Mouse (Mus musculus): ENCODE results near the gene Kif3a. TPM values are rescaled to one million over a fixed set of nuclear protein-coding genes. Genes with fewer than 3 reads are reported as not detected.

The Kif3a gene
- polyA plus RNA-seq, 1 experiment from 2014 or later = 37.3 TPM

DNA sequence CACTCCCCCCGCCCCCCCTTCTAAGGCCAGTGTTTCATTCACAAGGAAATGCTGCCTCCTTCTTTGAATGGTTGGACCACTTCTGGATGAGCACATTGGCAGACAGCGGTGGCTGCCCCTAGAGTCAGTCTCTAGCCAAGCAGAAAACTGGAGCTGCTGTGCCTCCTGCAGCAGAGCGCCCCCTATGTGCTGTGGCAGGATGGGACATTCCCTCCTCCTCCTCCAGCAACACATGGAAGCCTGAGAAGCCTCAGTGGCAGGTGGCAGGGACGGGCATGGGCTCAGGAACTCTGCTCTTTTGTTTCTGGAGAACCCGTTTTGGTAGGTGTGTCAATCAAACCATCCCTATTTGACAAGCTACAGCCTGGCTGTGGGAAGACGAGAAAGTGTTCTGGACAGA, 42.3 kb upstream of the Kif3a start:
- H3K4me2 ChIP-seq = no peak overlapping the region
- WGBS = 71% methylated on average over 6 of the region's 6 CpGs
- no peaks in the 10 kb centered on the region for H3K27me3 ChIP-seq (replicated peaks)
- no peak overlapping the region for H3K4me3 ChIP-seq
- no peak overlapping the region for H3K9ac ChIP-seq
- no peaks in the 10 kb centered on the region; the same call in 1 of the 2 replicates for H3K36me3 ChIP-seq
- peaks cover 96% of the 10 kb centered on the region for H3K4me1 ChIP-seq
- no peaks in the 10 kb centered on the region for H3K9me3 ChIP-seq
- ATAC-seq (ENCODE audit: extremely low read depth, insufficient number of reproducible peaks, low FRiP score, low TSS enrichment) = no peak
- peak overlapping the region; percentile 59 for H3K27ac ChIP-seq (replicated peaks)

DNA sequence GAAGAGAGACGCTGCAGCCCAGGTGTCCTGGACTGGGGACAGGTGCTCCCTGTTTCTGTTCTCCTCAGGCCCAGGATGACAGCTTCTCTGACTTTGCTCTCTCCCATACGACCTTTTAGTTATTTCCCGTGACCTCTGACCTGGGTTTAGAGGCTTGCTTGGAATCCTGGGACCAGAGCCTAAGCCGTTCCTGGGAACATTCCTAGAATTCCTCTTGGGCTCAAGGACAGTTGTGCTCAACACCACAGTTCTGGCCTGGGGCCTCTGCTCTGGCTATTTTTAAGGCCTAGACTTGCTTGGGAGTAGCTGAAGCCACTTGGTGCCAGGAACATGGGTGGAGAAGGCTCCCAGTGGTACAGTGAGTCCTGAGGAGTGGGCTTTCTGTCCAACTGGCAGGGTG, 41.7 kb upstream of the Kif3a start:
- Histone ChIP-seq H3K4me2 (peak overlapping the region; percentile 27; the same call in 1 of the 2 replicates), H3K4me3 (no peak overlapping the region), H3K27ac (replicated peaks) (peak overlapping the region; percentile 59), H3K4me1 (peaks cover 97% of the 10 kb centered on the region), H3K9ac (0 out of 2 replicates have a peak overlapping the region, but pooled peaks have one; percentile 25), H3K9me3 (no peaks in the 10 kb centered on the region), H3K36me3 (no peaks in the 10 kb centered on the region; the same call in 1 of the 2 replicates), H3K27me3 (replicated peaks) (no peaks in the 10 kb centered on the region)
- 32% methylated on average over 4 of the region's 4 CpGs for WGBS
- ATAC-seq (ENCODE audit: extremely low read depth, insufficient number of reproducible peaks, low FRiP score, low TSS enrichment) = no peak

DNA sequence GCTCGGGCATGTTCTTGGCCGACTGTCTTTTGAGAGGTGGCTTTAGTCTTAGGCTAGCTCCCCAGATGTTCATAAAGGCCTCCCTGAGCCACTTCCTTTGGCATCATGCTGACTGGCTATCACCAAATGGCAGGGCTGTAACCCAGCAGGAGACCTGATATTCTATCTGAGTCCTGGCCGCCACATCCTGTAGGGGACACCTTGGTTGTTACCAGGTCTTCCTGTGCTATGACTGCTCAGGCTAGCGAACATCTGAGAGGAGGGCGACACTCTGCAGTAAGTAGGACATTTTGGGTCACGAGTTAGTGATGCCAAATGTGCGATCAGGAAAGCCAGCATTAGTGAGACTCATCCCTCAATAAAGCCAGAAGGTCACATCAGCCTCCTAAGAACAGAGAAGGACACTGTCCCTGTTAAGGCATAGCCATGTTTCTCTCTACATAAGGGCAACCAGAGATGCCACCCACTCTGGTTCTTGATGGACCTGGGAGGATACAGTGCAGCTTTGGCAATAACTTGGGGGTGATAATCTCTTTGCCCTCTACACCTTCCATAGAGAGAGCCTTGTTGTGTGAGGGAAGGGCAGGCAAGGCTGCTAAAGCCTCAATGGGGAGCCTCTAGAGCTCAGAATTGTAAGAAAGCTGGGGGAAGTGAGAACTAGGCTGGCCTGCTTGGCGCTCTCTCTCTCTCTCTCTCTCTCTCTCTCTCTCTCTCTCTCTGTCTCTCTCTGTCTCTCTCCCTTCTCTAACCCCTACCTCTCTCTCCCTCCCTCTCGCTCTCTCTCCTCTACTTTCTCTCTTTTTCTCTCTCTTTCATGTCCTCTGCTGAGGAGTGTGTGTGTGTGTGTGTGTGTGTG, 38.6 kb upstream of the Kif3a start:
- H3K4me1 ChIP-seq = peaks cover 66% of the 10 kb centered on the region
- peak overlapping the region; percentile 42; the same call in 1 of the 2 replicates for H3K4me2 ChIP-seq
- 53% methylated on average over 9 of the region's 9 CpGs for WGBS
- peaks cover 13% of the 10 kb centered on the region for H3K36me3 ChIP-seq
- H3K9me3 ChIP-seq = no peaks in the 10 kb centered on the region
- H3K4me3 ChIP-seq = no peak overlapping the region
- H3K27me3 ChIP-seq (replicated peaks) = no peaks in the 10 kb centered on the region
- no peak for ATAC-seq (ENCODE audit: extremely low read depth, insufficient number of reproducible peaks, low FRiP score, low TSS enrichment)
- H3K27ac ChIP-seq (replicated peaks) = peak overlapping the region; percentile 55
- H3K9ac ChIP-seq = peak overlapping the region; percentile 16; the same call in 1 of the 2 replicates

DNA sequence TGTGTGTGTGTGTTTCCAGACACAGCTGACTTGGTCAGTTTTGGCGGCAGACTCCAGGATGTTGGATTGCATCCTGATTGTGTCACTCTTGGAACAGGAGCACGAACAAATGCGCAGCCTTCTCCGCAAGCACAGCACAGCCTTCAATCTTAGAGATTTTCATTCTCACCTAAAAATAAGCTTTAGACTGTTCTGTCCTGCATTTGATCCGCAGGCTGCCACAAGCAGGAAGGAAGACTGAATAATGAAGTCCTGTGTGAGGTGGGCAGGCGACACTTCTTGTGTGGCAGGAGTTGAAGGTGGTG, 38.0 kb upstream of the Kif3a start:
- Histone ChIP-seq H3K4me3 (no peak overlapping the region), H3K36me3 (peaks cover 19% of the 10 kb centered on the region), H3K27me3 (replicated peaks) (no peaks in the 10 kb centered on the region), H3K9me3 (no peaks in the 10 kb centered on the region), H3K9ac (peak overlapping the region; percentile 37; the same call in 1 of the 2 replicates), H3K27ac (replicated peaks) (peak overlapping the region; percentile 61; the same call in 1 of the 2 replicates), H3K4me2 (peak overlapping the region; percentile 42), H3K4me1 (peaks cover 61% of the 10 kb centered on the region)
- 32% methylated on average over 6 of the region's 6 CpGs for WGBS
- no peak for ATAC-seq (ENCODE audit: extremely low read depth, insufficient number of reproducible peaks, low FRiP score, low TSS enrichment)

DNA sequence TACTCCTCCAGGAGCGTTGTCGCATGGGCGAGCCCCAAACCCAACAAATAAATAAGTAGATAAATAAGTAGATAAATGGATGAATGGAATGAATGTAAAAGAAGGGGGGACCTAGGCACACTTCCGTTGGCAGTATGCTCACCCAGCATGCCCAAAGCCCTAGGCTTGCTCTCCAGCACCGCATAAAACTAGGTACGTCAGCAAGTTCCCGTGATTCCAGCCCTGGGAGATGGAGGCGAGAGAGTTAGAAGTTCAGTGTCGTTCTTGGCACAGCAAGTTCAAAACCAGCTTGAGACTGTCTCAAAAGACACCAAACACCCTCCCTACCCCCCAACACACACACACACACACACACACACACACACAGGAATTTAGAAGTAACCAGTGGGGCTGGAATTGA, 37.2 kb upstream of the Kif3a start:
- no peak overlapping the region for H3K4me3 ChIP-seq

DNA sequence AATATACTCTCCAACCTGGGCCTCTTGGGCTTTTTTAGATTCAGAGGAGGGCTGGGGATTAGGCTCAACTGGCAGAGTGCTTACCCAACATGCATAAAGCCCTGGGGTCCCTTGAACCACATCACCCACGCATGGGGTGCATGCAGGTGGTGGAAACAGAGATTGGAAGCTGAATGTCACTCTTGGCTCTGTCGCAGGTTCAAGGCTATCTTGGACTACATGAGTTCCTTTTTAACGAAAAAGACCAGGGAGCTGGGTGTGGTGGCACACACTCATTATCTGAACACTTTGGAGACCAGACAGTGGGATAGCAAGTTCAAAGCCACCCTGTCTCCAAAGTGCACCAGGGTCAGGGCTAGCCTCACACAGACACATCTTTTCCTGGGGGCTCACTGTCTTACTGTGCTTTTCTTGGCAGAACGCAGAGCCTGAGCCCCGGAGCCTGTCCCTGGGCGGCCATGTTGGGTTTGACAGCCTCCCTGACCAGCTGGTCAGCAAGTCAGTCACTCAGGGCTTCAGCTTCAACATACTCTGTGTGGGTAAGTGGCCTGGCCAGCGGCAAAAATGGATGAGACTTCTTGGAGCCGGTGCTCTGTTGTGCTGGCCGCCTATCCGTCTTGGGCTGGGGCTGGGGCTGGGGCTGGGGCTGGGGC, 35.5 kb upstream of the Kif3a start:
- Histone ChIP-seq H3K4me1 (peaks cover 38% of the 10 kb centered on the region), H3K4me3 (no peak overlapping the region), H3K27me3 (replicated peaks) (no peaks in the 10 kb centered on the region), H3K36me3 (peaks cover 44% of the 10 kb centered on the region), H3K9me3 (no peaks in the 10 kb centered on the region), H3K27ac (replicated peaks) (no peak overlapping the region), H3K4me2 (no peak overlapping the region), H3K9ac (no peak overlapping the region)
- no peak for ATAC-seq (ENCODE audit: extremely low read depth, insufficient number of reproducible peaks, low FRiP score, low TSS enrichment)
- WGBS = 90% methylated on average over 10 of the region's 10 CpGs

More for the DNA sequence above, 37.2 kb upstream of the Kif3a start:
- no peaks in the 10 kb centered on the region for H3K27me3 ChIP-seq (replicated peaks)
- no peaks in the 10 kb centered on the region for H3K9me3 ChIP-seq
- no peak overlapping the region for H3K4me2 ChIP-seq
- no peak overlapping the region for H3K27ac ChIP-seq (replicated peaks)
- peaks cover 27% of the 10 kb centered on the region for H3K36me3 ChIP-seq
- WGBS = 69% methylated on average over 9 of the region's 9 CpGs
- 0 out of 2 replicates have a peak overlapping the region, but pooled peaks have one; percentile 37 for H3K9ac ChIP-seq
- H3K4me1 ChIP-seq = peaks cover 55% of the 10 kb centered on the region
- ATAC-seq (ENCODE audit: extremely low read depth, insufficient number of reproducible peaks, low FRiP score, low TSS enrichment) = no peak

DNA sequence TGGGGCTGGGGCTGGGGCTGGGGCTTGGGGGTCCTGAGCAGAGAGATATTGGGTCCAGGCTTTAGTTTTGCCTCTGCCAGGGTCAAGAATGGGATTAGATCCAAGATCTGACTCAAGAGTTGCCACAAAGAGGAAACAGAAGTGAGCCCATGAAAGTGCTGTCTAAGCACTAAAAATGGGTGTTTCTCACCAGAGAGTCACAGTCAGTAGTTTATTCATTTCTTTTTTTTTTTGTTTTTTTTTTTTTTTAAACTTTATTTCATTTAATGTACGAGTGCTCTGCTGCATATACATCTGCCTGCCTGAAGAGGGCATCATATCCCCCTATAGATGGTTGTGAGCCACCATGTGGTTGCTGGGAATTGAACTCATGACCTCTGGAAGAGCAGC, 35.0 kb upstream of the Kif3a start:
- Histone ChIP-seq H3K27ac (replicated peaks) (no peak overlapping the region), H3K4me2 (no peak overlapping the region), H3K9ac (no peak overlapping the region), H3K4me1 (peaks cover 33% of the 10 kb centered on the region), H3K4me3 (no peak overlapping the region), H3K36me3 (peaks cover 49% of the 10 kb centered on the region), H3K27me3 (replicated peaks) (no peaks in the 10 kb centered on the region), H3K9me3 (no peaks in the 10 kb centered on the region)
- no peak for ATAC-seq (ENCODE audit: extremely low read depth, insufficient number of reproducible peaks, low FRiP score, low TSS enrichment)
- WGBS = 95% methylated on average over 1 of the region's 1 CpGs

DNA sequence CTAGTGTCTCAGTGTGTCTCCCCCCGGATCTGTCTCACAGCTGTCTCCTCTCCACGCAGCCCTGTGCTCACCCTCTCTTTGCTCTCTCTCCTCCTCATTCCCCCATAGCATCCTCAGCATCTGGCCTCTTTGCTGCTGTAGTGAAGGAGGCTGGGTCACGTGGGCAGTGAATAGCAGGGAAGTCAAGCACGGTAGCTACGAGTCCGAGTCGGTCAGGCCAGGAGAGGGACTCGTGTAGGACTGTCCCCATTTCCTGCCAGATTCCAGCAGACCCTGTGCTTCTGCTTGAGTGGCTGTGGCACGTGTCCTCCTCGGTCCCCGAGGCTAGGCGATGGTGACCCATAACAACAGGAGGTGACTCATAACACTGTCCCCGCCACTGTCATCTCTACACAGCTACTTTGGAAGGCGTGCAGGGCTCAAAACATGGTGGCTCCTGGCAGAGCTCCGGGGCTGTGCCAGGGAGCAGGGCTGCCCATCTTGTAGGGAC, 28.1 kb upstream of the Kif3a start:
- no peaks in the 10 kb centered on the region for H3K27me3 ChIP-seq (replicated peaks)
- no peak overlapping the region for H3K4me3 ChIP-seq
- H3K4me2 ChIP-seq = no peak overlapping the region
- no peak overlapping the region for H3K9ac ChIP-seq
- WGBS = 71% methylated on average over 15 of the region's 15 CpGs
- ATAC-seq (ENCODE audit: extremely low read depth, insufficient number of reproducible peaks, low FRiP score, low TSS enrichment) = no peak
- H3K4me1 ChIP-seq = peaks cover 10% of the 10 kb centered on the region; the same call in 1 of the 2 replicates
- no peak overlapping the region for H3K27ac ChIP-seq (replicated peaks)
- no peaks in the 10 kb centered on the region for H3K9me3 ChIP-seq
- H3K36me3 ChIP-seq = peaks cover 79% of the 10 kb centered on the region

DNA sequence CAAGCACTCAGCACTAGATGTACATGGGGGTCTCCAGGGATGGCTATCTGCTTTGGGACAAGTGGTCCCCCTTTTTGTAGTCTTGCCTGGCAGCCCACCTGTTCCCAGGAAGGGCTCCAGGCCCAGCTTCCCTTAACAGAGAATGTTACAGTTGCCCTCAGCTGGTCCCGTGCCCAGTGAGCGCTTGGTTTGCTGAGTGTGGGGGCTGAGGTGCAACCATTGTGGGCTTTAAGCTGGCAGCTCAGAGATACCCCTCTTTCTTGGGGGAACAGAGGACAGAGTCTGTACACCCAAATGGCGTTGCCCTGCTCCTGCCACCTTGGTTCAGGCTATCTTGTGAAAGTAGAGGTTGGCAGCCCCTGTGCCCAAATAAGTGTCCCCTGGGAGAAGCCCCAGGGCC, 26.8 kb upstream of the Kif3a start:
- peaks cover 70% of the 10 kb centered on the region for H3K36me3 ChIP-seq
- no peak overlapping the region for H3K9ac ChIP-seq
- H3K4me1 ChIP-seq = peaks cover 10% of the 10 kb centered on the region; the same call in 1 of the 2 replicates
- no peaks in the 10 kb centered on the region for H3K9me3 ChIP-seq
- whole genome bisulfite sequencing = 93% methylated on average over 3 of the region's 3 CpGs
- H3K27ac ChIP-seq (replicated peaks) = no peak overlapping the region
- ATAC-seq (ENCODE audit: extremely low read depth, insufficient number of reproducible peaks, low FRiP score, low TSS enrichment) = no peak
- no peaks in the 10 kb centered on the region for H3K27me3 ChIP-seq (replicated peaks)
- no peak overlapping the region for H3K4me3 ChIP-seq
- no peak overlapping the region for H3K4me2 ChIP-seq

DNA sequence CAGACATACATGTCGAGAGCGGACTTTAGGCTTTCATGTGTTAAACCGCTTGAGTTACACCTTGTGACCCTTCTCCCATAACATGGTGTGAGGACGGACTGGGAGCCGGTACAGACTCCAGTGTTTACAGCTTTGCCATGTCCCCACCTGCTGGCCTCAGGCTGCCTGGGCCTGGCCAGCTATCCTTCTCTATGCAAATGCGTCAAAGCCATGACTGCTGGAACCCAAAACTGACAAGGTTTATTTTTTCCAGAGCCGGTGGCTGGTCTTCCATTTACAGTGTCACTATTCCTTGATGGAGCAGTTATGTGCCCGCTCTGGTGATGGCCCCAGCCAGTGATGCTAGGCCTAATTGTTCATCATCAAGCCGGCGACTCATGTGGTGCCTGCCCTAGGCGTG, 26.0 kb upstream of the Kif3a start:
- H3K9ac ChIP-seq = no peak overlapping the region
- H3K27me3 ChIP-seq (replicated peaks) = no peaks in the 10 kb centered on the region
- no peak overlapping the region for H3K27ac ChIP-seq (replicated peaks)
- H3K4me3 ChIP-seq = no peak overlapping the region
- peaks cover 61% of the 10 kb centered on the region for H3K36me3 ChIP-seq
- peaks cover 10% of the 10 kb centered on the region; the same call in 1 of the 2 replicates for H3K4me1 ChIP-seq
- no peak overlapping the region for H3K4me2 ChIP-seq
- H3K9me3 ChIP-seq = no peaks in the 10 kb centered on the region
- WGBS = 82% methylated on average over 11 of the region's 11 CpGs
- no peak for ATAC-seq (ENCODE audit: extremely low read depth, insufficient number of reproducible peaks, low FRiP score, low TSS enrichment)

DNA sequence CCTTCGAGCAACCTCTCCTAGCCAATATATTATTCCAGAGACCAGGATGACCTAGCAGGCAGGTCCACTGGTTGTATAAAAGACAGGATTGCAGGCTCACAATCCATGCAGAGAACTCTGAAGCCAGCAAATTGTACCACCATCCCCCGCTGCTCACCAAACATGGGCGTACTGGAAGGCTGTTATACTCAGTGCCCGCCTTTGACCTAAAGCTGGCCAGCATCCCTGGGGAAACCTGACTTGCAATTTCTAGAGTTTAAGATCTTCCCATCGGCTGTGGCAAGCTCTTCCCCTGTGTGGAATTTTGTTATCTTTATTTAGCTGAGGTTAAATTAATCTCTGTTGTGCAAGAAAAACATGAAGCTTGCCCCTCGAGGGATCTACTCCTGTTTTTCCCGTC, 24.2 kb upstream of the Kif3a start:
- Histone ChIP-seq H3K9me3 (no peaks in the 10 kb centered on the region), H3K4me3 (no peak overlapping the region), H3K36me3 (peaks cover 44% of the 10 kb centered on the region), H3K9ac (no peak overlapping the region), H3K27me3 (replicated peaks) (no peaks in the 10 kb centered on the region), H3K4me1 (peaks cover 18% of the 10 kb centered on the region), H3K27ac (replicated peaks) (no peak overlapping the region), H3K4me2 (no peak overlapping the region)
- 51% methylated on average over 7 of the region's 7 CpGs for WGBS
- no peak for ATAC-seq (ENCODE audit: extremely low read depth, insufficient number of reproducible peaks, low FRiP score, low TSS enrichment)

All from heart, embryonic 13.5 days (tissue).